Mouse (Mus musculus) heart, postnatal 14 days (tissue): Measurements from ENCODE around the gene Dcps. TPM values are rescaled to one million over a fixed set of nuclear protein-coding genes. Genes with fewer than 3 reads are reported as not detected.

Experiments
- DNase-seq, 2 experiments: peaks; one replicate each; pipeline ENCODE4 v3.0.0; 2021 to 2022
- intact Hi-C: fragments of 180-260 bp; cut with DNase I; formaldehyde crosslinking; loops from one replicate; pipeline ENCODE4 v1.15.1; 2025
- long read RNA-seq, 2 experiments: library from polyadenylated mRNA; stranded (forward); transcript quantifications; one replicate each; pipeline ENCODE4 v2.0.0; 2021
- total RNA-seq, 2 experiments: library from RNA; stranded (reverse); gene quantifications; 2 replicates each; pipeline ENCODE4 v1.2.3; 2021

The Dcps gene
- 10 to 100 TPM; 14.2 to 17.1 TPM for total RNA-seq
- long read RNA-seq, experiment 1, transcript Dcps-201 (6 exons, 1,274 nt) = major isoform, 25 of 27 reads
- long read RNA-seq, experiment 1, partial matches to known transcripts = 1 of 27 reads
- long read RNA-seq, experiment 1, other reads (novel, unspliced or antisense) = 1 of 27 reads
- long read RNA-seq, experiment 2, transcript Dcps-201 (6 exons, 1,274 nt) = major isoform, 32 of 32 reads
- long read RNA-seq, experiment 2, partial matches to known transcripts = 0 of 32 reads
- long read RNA-seq, experiment 2, other reads (novel, unspliced or antisense) = 0 of 32 reads

GRCm38 (mm10) chr9:35175251-35176123 lies at the start of gene Dcps:
Gene Dcps, minus strand, starts transcription at chr9:35176061.
- intact Hi-C loops = loop anchor here (1.0 kb wide), 1 partner anchor 35 kb away; no protein-coding TSS in a partner anchor
- peak; percentile 89 to 93 for DNase-seq

DNA sequence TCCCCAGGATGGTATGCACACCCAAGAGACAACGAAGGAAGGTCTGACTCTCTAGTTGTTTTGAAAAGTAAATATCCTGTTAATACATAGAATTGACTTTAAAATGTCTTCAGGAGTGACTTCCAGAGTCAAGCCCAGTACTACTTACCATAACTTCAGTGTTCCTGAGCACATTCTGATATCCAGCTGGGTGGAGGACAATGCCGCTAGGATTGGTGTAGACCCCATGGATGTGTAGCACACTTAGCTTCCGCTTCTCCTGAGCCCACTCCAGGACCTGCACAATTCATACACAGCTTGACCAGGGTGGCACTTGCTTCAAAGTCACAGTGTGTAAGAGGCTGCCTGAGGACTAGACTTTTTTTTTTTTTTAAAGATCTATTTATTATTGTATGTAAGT lies 47.6 kb upstream of the Dcps start:
- intact Hi-C loops = no loop called here
- DNase-seq = no peak

GRCm38 (mm10) chr9:35217963-35218362 lies 42.1 kb upstream of the Dcps start:
- intact Hi-C loops = no loop called here
- no peak for DNase-seq

GRCm38 (mm10) chr9:35211573-35212511 lies 36.0 kb upstream of the Dcps start:
- intact Hi-C loops = loop anchor here (1.0 kb wide), 1 partner anchor 55 kb away; the partner anchor contains the start of genes Fam118b and Rpusd4
- no peak for DNase-seq

DNA sequence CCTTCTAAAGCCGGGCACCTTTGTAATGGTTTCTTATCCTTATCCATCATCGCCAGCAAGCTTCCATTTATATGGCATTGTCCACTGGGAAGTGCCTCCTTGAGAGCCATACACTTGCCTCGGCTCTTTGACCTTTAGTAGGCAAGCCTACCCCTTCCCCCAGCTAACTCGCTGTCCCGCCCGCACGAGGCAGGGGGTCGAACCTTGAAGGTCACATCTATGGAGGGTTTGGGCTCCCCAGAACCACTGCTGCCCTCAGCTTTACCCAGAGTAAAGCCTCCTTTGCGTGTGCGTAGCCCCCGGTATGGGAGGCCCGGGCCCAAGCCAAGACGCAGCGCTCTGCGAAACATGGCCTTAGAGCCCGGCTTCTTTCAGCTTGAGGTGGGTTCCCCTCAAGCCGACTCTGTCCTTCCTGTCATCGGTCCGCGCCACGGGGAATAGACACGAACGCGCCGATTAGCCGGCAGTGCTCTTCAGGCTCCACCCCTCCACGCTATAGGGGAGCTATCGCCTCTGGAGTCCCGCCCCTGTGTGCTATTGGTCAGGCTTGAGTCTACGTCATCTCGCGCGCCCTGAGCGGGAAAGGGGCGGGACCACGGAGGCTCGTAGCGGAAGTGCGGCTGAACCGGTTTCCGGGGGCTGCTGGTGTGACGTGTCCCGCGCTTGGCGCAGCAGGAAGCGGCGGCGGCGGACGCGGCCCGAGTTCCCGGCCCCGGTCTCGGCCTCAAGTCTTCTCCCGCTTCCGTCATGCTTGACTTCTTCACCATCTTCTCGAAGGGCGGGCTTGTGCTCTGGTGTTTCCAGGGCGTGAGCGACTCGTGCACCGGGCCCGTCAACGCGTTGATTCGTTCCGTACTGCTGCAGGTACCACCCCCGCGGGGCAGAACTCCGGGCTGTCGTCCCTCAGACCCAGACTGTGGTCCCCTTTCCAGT lies 34.9 kb upstream of the Dcps start, which contains the start of gene Foxred1:
TSS of gene Foxred1 (minus strand) at position 514 of the 933 bp plus-strand sequence.
- DNase-seq = peak; percentile 98 to 99
- intact Hi-C loops = loop anchor here (1.0 kb wide), 2 partner anchors 35 to 56 kb away; partner anchors contain the start of genes Dcps, Fam118b and Rpusd4

DNA sequence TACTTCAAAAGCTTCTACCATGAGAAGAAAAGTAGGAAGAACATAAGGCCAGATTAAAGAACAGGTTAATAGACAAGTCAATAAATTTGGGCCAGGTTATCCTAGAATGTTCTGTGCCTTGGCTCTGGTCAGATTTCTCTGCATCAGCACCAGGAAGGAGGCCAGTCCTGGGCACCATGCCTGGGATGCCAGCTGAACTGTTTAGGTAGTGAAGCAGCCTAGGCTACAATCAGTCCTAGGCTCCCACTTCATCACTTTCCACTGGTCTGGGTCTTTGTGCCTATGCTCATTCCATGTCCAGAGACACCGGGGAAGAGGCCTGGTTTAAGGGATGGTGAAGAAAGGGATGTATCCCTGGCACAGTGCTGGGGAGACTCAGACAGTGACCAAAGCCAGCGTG lies 28.6 kb upstream of the Dcps start:
- intact Hi-C loops = no loop called here
- no peak for DNase-seq

DNA sequence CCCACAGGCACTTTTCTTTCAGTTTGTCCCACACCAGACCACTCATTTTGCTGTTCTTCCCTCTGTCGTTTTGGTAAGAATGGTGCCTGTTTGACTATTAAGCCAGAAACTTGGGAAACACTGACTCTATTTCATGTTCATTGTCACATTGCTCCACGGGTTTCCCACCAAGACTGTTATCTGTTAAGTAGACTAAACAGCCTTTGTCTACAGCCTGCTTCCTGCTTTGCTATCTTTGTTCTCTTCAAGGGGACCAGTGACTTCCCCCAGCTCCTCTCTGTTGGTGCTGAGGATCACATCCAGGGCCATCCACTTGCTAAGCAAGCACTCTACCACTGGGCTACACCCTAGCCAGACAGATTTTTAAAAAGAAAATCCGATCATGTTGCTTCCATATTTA lies 27.7 kb upstream of the Dcps start:
- no peak for DNase-seq
- intact Hi-C loops = no loop called here

DNA sequence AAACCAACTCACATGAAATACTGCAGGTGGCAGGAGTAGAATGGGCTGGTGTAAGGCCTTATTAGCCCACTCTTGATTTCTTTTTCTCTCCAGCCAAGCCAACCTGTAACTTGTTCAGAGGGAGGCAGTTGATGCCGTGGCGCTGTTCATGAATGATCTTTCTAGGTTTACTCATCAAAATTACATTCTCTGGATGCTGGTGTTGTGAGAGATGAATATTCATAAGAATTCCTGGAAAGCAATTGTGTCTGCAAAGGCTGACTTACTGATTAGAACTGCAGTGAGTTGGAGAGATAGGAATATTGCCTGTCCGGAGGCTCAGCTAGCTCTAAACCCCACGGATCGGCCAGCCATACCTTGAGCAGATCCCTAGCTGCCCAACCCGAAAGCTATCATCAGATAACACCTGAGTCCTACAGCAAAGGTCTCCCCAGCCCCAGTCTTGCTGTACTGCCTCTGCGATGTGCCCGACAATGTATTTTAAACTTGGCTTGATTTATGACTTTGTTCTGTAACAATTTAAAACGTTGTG lies 24.7 kb upstream of the Dcps start:
- DNase-seq = no peak
- intact Hi-C loops = no loop called here

GRCm38 (mm10) chr9:35199772-35200471 lies 24.1 kb upstream of the Dcps start, which contains the start of the genes Srpr and Tirap:
Gene Srpr, plus strand, starts transcription at chr9:35200175.
Gene Tirap, minus strand, starts transcription at chr9:35200291.
- intact Hi-C loops = no loop called here
- peak; percentile 96 to 97 for DNase-seq

GRCm38 (mm10) chr9:35198945-35199771 lies 23.3 kb upstream of the Dcps start:
- DNase-seq = no peak
- intact Hi-C loops = no loop called here

GRCm38 (mm10) chr9:35198351-35198750 lies 22.5 kb upstream of the Dcps start:
- intact Hi-C loops = no loop called here
- no peak for DNase-seq

GRCm38 (mm10) chr9:35197625-35198024 lies 21.8 kb upstream of the Dcps start:
- intact Hi-C loops = no loop called here

GRCm38 (mm10) chr9:35194048-35194447 lies 18.2 kb upstream of the Dcps start:
- DNase-seq = no peak
- intact Hi-C loops = no loop called here

More at GRCm38 (mm10) chr9:35197625-35198024, 21.8 kb upstream of the Dcps start:
- DNase-seq = no peak

DNA sequence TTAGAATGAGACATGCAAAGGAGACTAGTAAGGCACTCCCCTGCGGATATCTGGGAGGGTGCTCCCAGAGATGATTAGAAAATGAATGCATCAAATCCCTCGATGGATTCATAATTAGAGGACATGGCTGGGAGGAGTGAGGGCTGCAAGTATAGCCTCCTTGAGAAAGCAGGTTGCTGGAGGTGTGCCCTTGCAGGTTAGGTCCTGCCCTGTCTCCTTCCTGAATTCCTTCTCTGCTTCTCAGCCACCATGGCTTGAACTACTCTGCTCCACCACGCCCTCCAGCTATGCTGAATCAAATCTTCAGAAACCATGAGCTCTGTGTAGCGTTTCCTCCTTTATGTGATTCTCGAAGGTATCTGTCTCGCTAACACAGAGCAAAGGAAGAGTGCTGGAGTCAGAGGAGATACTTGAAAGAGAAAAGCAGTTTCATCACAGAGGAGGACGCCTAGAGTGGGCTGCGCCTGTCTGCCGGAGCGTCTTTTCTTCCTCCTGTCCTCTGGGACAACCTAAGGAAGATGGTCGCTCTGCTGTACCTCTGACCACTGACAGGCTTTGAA lies 17.2 kb upstream of the Dcps start:
- intact Hi-C loops = no loop called here
- DNase-seq = no peak

GRCm38 (mm10) chr9:35188700-35189099 lies 12.8 kb upstream of the Dcps start:
- intact Hi-C loops = no loop called here
- DNase-seq = peak; percentile 18 to 59

GRCm38 (mm10) chr9:35187351-35187903 lies 11.6 kb upstream of the Dcps start:
- intact Hi-C loops = no loop called here
- no peak for DNase-seq

DNA sequence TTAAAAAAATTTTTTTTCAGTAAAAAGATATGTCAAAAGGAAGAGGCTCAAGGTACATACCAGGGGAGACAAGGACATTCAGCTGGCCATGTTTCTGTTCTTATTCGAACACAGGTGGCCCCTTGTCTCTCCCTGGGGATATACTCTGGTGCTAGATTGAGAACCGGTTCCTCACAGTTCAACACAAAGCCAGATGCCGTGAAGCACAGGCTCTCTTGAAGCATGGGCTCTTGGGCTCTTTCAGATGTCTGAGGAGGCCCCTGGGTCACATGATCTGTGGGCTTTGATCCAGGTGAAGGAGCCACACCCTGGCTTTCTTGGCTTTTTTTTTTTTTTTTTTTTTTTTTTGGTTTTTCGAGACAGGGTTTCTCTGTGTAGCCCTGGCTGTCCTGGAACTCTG lies 10.6 kb upstream of the Dcps start:
- DNase-seq = no peak
- intact Hi-C loops = no loop called here
